Mouse (Mus musculus): ENCODE data around the gene Gm20814. TPM values are rescaled to one million over a fixed set of nuclear protein-coding genes. Genes with fewer than 3 reads are reported as not detected.

The Gm20814 gene
- polyA plus RNA-seq (2014; fragmentation: Illumina TruSeq; extraction: RNeasy Lipid Tissue Mini Kit (QIAGEN cat#74804); ENCODE audit: low read depth, low replicate concordance): not detected

GRCm38 (mm10) chrY:75195556-75195955 lies at the start of gene Gm20814:
Gene Gm20814, plus strand, starts transcription at chrY:75195856.

All from kidney, adult 10 weeks (tissue).